Mouse (Mus musculus): ENCODE results near the gene Tsr2. TPM values are rescaled to one million over a fixed set of nuclear protein-coding genes. Genes with fewer than 3 reads are reported as not detected.

Tsr2 gene
- polyA plus RNA-seq, 1 experiment from 2014 or later = 38.6 TPM

DNA sequence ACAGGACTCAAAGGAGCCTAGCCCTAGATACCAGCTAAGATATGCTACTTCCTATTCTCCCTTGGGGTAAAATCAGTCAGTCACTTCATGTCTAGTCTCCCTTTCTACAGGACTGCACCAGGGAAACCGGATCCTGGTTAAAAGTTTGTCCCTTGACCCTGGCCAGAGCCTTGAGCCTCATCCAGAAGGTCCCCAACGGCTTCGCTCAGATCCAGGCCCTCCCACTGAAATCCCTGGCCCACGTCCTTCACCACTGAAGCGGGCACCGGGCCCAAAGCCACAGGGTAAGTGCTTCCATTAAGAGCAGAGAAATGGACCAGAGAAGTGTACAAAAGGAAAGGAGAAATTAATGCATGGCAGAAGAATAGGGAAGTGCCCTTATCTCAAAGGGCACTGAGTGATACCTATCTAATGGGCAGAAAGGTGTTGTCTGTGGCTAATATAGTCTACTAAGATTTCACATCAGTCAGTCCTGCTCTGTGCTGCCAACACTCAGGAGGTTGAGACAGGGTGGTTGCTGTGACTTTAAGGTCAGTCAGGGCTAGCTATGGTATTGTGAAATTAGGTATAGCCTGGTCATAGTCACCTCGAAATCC lies 30.2 kb downstream of the Tsr2 start:
- Histone ChIP-seq H3K9ac (no peak overlapping the region), H3K4me2 (no peak overlapping the region), H3K27me3 (peaks cover 17% of the 10 kb centered on the region), H3K4me3 (replicated peaks) (no peak overlapping the region), H3K27ac (no peak overlapping the region), H3K9me3 (replicated peaks) (no peaks in the 10 kb centered on the region), H3K36me3 (peaks cover 39% of the 10 kb centered on the region), H3K4me1 (no peaks in the 10 kb centered on the region)
- ATAC-seq (replicated peaks; ENCODE audit: low FRiP score) = no peak
- WGBS = 65% methylated on average over 7 of the region's 7 CpGs

DNA sequence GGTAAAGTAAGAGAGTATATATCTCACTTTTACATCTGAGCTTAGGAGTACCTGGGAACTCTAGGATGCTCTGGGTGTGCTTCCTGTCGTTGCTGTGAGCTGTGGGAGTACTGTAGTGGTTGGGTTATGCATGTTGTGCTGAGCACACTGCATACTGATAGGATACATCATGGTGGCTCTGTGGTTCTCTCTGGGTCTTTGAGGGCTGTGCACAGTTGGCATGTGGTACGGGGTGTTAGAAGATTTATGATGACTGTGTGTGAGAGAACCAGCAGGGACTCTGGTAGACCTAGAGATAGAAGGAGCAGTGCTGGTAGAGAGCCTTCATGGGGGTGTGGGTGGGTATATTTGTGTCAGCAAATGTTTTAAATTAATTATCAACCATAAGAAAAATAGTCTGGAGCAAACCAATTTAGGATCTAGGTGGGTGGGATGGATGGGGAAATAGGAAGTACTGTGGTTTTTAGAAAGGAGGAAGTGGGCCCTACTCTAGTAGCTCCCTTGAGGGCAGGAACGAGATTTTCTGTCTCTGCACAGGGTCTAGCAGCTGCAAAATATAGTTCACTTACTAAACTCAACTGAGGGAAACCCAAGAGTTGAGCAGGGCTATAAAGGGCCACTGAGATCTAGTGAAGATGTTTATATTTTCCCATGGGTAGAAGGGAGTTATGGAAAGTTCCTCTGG lies 34.6 kb downstream of the Tsr2 start:
- no peak for ATAC-seq (replicated peaks; ENCODE audit: low FRiP score)
- Histone ChIP-seq H3K4me1 (no peaks in the 10 kb centered on the region), H3K9me3 (replicated peaks) (no peaks in the 10 kb centered on the region), H3K36me3 (peaks cover 2% of the 10 kb centered on the region), H3K27ac (no peak overlapping the region), H3K4me3 (replicated peaks) (no peak overlapping the region), H3K9ac (no peak overlapping the region), H3K4me2 (no peak overlapping the region), H3K27me3 (peaks cover 14% of the 10 kb centered on the region)
- 63% methylated on average over 3 of the region's 3 CpGs for WGBS

DNA sequence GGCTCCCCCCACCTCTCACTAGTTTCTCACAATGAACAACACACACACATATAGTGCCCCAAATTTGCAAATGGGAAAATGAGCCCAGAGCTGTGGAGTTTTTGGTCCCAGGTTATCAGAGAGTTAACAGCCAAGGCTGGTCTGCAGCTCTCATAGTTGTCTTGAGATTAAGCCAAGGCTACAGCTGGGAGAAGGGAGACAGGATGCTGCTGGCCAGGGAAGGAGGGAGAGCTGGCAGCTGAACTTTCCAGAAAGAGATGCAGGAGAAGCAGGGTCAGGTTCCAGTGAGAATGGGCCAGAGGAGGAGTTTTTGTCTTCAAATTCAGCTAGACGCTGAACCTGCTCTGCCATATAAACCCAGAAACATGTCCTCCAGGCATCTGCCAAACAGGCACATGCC lies 37.0 kb downstream of the Tsr2 start:
- H3K27ac ChIP-seq = no peak overlapping the region
- no peaks in the 10 kb centered on the region for H3K36me3 ChIP-seq
- H3K4me1 ChIP-seq = peaks cover 9% of the 10 kb centered on the region
- no peak overlapping the region for H3K4me3 ChIP-seq (replicated peaks)
- H3K9me3 ChIP-seq (replicated peaks) = no peaks in the 10 kb centered on the region
- H3K9ac ChIP-seq = no peak overlapping the region
- no peak for ATAC-seq (replicated peaks; ENCODE audit: low FRiP score)
- no peak overlapping the region for H3K4me2 ChIP-seq
- peaks cover 14% of the 10 kb centered on the region for H3K27me3 ChIP-seq
- 79% methylated on average over 1 of the region's 1 CpGs for WGBS

DNA sequence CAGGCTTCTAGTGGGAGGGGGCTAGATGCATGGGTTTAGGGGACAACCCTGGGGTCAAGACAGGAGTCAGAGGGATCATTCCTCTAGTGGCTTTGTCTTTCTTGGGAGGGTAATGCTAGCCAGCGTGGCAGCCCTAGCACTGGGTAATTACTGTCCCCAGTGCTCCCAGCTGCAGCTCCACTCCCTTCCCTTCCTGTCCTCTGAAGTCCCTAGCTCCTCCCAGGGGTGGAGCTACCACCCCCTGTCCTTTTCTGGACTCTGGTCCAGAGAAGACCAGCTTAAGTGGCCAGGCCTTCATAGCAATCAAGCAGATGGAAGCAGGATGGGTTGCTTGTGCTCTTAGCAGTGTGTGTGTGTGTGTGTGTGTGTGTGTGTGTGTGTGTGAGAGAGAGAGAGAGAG lies 40.8 kb downstream of the Tsr2 start:
- ATAC-seq (replicated peaks; ENCODE audit: low FRiP score) = peak; percentile 84
- WGBS = 29% methylated on average over 1 of the region's 1 CpGs
- H3K36me3 ChIP-seq = no peaks in the 10 kb centered on the region
- no peaks in the 10 kb centered on the region for H3K9me3 ChIP-seq (replicated peaks)
- H3K4me1 ChIP-seq = peaks cover 17% of the 10 kb centered on the region
- no peak overlapping the region for H3K9ac ChIP-seq
- H3K4me2 ChIP-seq = no peak overlapping the region
- peak overlapping the region; percentile 18; the same call in 1 of the 2 replicates for H3K27ac ChIP-seq
- no peak overlapping the region for H3K4me3 ChIP-seq (replicated peaks)
- H3K27me3 ChIP-seq = peaks cover 9% of the 10 kb centered on the region

DNA sequence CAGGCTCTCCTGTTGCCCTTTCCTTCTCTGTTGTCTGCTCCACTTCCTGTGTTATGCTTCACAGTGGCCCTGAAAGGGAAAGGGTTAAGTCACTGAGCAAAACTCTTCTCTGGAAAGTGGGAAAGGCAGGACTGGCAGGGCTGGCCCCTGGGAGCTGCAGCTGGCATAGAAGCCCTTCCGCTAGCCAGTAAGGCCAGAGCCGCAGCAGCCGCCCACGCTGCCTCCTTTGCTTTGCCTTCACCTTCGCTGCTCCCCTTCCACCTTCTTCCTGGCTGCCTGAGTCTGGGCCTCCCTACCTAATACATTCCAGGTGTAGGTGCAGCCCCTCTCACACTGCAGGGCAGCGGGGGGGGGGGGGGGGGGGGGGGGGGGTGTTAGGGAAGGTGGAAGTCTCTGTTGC lies 41.9 kb downstream of the Tsr2 start:
- peaks cover 24% of the 10 kb centered on the region for H3K4me1 ChIP-seq
- WGBS = 44% methylated on average over 5 of the region's 6 CpGs
- no peaks in the 10 kb centered on the region for H3K36me3 ChIP-seq
- H3K27ac ChIP-seq = peak overlapping the region; percentile 72
- H3K4me2 ChIP-seq = peak overlapping the region; percentile 23; the same call in 1 of the 2 replicates
- peaks cover 8% of the 10 kb centered on the region for H3K27me3 ChIP-seq
- no peaks in the 10 kb centered on the region for H3K9me3 ChIP-seq (replicated peaks)
- no peak overlapping the region for H3K4me3 ChIP-seq (replicated peaks)
- peak; percentile 15; the same call in 1 of the 2 replicates for ATAC-seq (replicated peaks; ENCODE audit: low FRiP score)
- H3K9ac ChIP-seq = no peak overlapping the region

DNA sequence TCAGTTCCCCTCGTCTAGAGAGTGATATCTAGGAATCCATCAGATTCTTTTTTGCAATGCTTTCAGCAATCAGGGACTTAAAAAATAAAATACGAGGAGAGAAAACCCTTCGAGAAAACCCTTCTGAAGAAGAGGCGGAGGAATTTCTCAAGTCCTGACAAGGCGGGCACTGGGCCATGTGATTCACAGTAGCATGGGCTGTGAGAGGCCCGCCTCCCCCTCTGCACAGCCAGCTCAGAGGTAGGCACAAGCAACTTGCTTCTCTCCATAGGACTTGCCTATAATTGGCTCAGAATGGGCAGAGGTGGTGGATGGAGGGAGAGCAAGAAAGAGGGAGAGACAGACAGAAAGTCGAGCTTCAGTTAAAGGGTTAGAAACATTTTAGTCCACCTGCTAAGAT lies 46.0 kb downstream of the Tsr2 start:
- ATAC-seq (replicated peaks; ENCODE audit: low FRiP score) = no peak
- peak overlapping the region; percentile 64; the same call in 1 of the 2 replicates for H3K4me2 ChIP-seq

DNA sequence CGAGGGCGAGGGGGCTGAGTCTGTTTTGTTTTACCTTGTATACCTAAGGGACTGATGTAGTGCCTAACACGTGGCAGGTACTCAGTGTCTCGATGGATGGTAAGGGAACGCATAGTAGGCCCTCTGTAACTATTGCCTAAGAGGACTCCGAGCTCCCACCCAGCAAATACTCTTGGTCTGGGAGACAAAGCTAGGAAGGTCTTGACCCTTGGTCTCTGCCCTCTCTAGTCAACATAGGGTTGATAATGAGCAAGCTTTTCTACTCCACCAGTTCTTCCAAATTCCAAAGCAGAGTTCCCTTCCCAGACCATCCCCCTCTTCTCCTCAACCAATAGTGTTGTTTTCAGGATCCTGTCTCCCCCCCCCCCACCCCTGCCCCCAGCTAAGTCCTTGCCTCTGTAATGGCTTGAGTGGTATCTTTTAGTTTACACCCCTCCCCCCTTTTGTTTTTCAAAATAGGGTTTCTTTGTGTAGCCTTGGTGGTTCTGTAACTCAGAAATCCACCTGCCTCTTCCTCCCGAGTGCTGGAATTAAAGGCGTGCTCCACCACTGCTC lies 46.6 kb downstream of the Tsr2 start:
- no peaks in the 10 kb centered on the region for H3K9me3 ChIP-seq (replicated peaks)
- H3K27ac ChIP-seq = no peak overlapping the region
- WGBS = 46% methylated on average over 8 of the region's 8 CpGs
- peak overlapping the region; percentile 64 for H3K4me2 ChIP-seq
- no peak overlapping the region for H3K4me3 ChIP-seq (replicated peaks)
- ATAC-seq (replicated peaks; ENCODE audit: low FRiP score) = no peak
- no peak overlapping the region for H3K9ac ChIP-seq
- no peaks in the 10 kb centered on the region for H3K36me3 ChIP-seq
- H3K4me1 ChIP-seq = peaks cover 29% of the 10 kb centered on the region
- 0 out of 2 replicates have a peak, but pooled peaks cover 4% of the 10 kb centered on the region for H3K27me3 ChIP-seq

More for the DNA sequence above, 46.0 kb downstream of the Tsr2 start:
- Histone ChIP-seq H3K36me3 (no peaks in the 10 kb centered on the region), H3K27ac (no peak overlapping the region), H3K4me1 (peaks cover 33% of the 10 kb centered on the region), H3K27me3 (peaks cover 4% of the 10 kb centered on the region; the same call in 1 of the 2 replicates), H3K9ac (no peak overlapping the region), H3K4me3 (replicated peaks) (no peak overlapping the region), H3K9me3 (replicated peaks) (no peaks in the 10 kb centered on the region)
- 72% methylated on average over 7 of the region's 7 CpGs for WGBS

DNA sequence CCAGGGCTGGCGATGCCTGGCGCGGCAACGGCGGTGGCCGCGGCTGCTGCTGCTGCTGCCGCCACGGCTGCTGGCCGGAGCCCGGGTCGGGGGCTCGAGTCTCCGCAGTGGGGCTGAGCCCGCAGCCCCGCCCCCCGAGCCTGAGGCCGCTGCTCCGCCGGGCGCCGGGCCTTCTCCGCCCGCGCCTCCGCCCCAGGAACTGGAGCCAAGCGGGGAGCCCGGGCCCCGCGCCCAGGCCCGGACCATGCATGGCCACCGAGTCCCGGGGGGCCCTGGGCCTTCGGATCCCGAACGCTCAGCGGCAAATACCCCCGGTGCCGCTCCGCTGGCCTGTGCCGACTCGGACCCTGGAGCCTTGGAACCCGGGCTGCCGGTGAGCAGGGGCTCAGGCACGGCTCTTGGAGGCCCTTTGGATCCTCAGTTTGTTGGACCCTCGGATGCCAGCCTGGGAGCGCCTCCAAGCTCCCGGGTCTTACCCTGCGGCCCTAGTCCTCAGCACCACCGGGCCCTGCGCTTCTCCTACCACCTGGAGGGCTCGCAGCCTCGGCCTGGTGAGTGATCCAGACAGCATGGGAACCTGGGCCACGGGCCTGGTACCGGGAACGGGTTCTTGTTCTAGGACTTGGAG lies 48.8 kb downstream of the Tsr2 start:
- no peaks in the 10 kb centered on the region for H3K9me3 ChIP-seq (replicated peaks)
- peak overlapping the region; percentile 79 for H3K9ac ChIP-seq
- H3K4me1 ChIP-seq = peaks cover 18% of the 10 kb centered on the region
- peak overlapping the region; percentile 71 for H3K4me3 ChIP-seq (replicated peaks)
- peak; percentile 46 for ATAC-seq (replicated peaks; ENCODE audit: low FRiP score)
- peak overlapping the region; percentile 64 for H3K4me2 ChIP-seq
- H3K27me3 ChIP-seq = no peaks in the 10 kb centered on the region
- WGBS = 19% methylated on average over 52 of the region's 56 CpGs
- H3K27ac ChIP-seq = peak overlapping the region; percentile 95
- H3K36me3 ChIP-seq = no peaks in the 10 kb centered on the region

DNA sequence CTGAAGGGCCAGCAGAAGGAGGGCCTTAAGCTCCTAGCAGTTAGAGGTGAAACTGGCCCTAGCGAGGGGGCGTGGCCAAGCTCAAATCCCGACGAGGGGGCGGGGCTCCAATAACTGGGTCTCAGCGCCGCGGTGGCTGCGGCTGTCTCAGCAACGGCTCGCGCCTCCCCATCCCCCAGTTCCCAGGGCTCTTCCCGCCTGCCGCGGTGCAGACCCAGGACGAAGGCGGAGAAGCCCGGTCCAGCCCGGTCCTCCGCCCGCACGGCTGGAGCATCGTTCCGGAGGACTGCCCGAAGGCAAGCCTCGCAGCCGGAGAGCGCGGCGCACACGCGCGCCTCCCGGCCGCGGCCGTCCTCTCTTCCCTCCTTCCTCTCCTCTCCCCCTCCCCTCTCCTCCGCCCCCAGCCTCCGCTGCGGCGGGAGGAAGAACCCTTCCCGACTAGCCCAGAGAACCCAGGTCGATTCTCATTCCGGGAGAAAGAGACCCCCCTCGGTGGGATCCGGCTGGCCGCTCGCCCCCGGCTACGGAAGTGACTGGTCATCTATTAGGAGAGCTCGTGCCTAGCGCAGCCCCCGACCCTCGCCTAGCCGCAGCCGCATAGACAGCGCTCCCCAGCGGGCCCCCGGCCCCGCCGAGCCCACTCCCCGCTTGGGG lies 49.4 kb downstream of the Tsr2 start:
- Histone ChIP-seq H3K27ac (peak overlapping the region; percentile 95), H3K4me1 (peaks cover 18% of the 10 kb centered on the region), H3K4me2 (peak overlapping the region; percentile 64), H3K36me3 (no peaks in the 10 kb centered on the region), H3K4me3 (replicated peaks) (peak overlapping the region; percentile 71), H3K9ac (peak overlapping the region; percentile 79), H3K27me3 (no peaks in the 10 kb centered on the region), H3K9me3 (replicated peaks) (no peaks in the 10 kb centered on the region)
- 29% methylated on average over 54 of the region's 62 CpGs for WGBS
- peak; percentile 91 for ATAC-seq (replicated peaks; ENCODE audit: low FRiP score)

DNA sequence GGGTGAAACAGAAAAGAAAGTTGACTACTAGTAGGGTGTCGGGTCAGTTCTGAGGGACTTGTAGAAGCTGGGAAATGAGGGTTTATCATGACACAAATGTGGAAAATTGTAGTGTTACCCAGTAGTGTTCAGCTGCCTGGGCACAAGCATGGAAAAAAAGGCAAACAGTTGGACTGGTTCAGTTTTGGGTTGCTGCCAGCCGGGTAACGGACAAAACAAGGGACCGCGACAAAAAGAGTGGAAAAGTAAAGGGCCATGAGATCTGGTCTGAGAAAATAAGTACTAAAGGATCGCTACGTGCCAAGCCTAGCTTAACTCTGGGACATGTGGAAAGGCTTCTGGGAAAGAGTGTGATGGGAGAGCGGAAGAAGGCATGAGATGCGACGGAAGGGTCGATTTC lies 50.0 kb downstream of the Tsr2 start:
- Histone ChIP-seq H3K4me1 (peaks cover 18% of the 10 kb centered on the region), H3K36me3 (no peaks in the 10 kb centered on the region), H3K27ac (peak overlapping the region; percentile 95), H3K9ac (0 out of 2 replicates have a peak overlapping the region, but pooled peaks have one; percentile 79), H3K27me3 (peaks cover 2% of the 10 kb centered on the region; the same call in 1 of the 2 replicates), H3K9me3 (replicated peaks) (no peaks in the 10 kb centered on the region), H3K4me2 (peak overlapping the region; percentile 64), H3K4me3 (replicated peaks) (peak overlapping the region; percentile 71)
- 46% methylated on average over 11 of the region's 11 CpGs for WGBS
- no peak for ATAC-seq (replicated peaks; ENCODE audit: low FRiP score)

DNA sequence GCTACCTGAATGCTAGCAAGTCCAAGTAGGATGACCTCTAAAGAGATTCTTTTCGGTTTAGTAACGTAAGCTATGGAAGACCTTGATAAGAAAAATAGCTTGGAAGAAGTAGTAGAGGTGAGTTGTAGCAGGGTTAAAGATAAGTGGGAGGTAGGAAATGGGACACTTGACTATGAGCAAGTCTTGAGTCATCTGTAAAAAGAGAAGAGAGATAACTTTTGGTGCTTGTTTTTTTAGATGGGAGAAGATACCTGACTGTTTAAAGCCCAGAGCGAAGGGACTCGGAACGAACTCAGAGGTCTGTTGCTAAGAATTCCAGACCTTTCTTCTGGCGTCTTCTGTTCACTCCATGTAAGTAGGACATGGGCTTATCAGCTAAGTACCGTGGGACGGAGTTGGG lies 50.5 kb downstream of the Tsr2 start, which contains the start of gene Fgd1:
TSS of gene Fgd1 (plus strand) at position 301 of the 400 bp plus-strand sequence.
- Histone ChIP-seq H3K4me1 (peaks cover 18% of the 10 kb centered on the region), H3K27ac (peak within 1 kb of the TSS; percentile 95), H3K9ac (peak within 1 kb of the TSS; percentile 79), H3K36me3 (no peaks in the 10 kb centered on the region), H3K4me2 (peak within 1 kb of the TSS; percentile 64), H3K9me3 (replicated peaks) (no peaks in the 10 kb centered on the region), H3K4me3 (replicated peaks) (peak within 1 kb of the TSS; percentile 71), H3K27me3 (peaks cover 2% of the 10 kb centered on the region; the same call in 1 of the 2 replicates)
- WGBS = 94% methylated on average over 8 of the region's 8 CpGs
- no peak for ATAC-seq (replicated peaks; ENCODE audit: low FRiP score)

Data from kidney, embryonic 15.5 days (tissue).